Mouse (Mus musculus): Measurements from ENCODE around the gene Shc2. TPM values are rescaled to one million over a fixed set of nuclear protein-coding genes. Genes with fewer than 3 reads are reported as not detected.

The Shc2 gene
- polyA plus RNA-seq, 1 experiment, result 1.6 TPM

GRCm38 (mm10) chr10:79682916-79683582, 45.3 kb upstream of the Shc2 start:
- Histone ChIP-seq H3K4me1 (ENCODE audit: control insufficient read depth, insufficient read depth, insufficient read length, low read length) (peaks cover 21% of the 10 kb centered on the region), H3K27me3 (ENCODE audit: control insufficient read depth, insufficient read depth, low read length) (no peaks in the 10 kb centered on the region), H3K27ac (ENCODE audit: insufficient read depth, low read depth, low read length) (peak overlapping the region; percentile 28; the same call in 1 of the 2 replicates), H3K36me3 (ENCODE audit: control insufficient read depth, insufficient read depth, low read length) (peaks cover 29% of the 10 kb centered on the region), H3K4me3 (ENCODE audit: low read depth, low read length) (peak overlapping the region; percentile 99)
- peak; percentile 49; the same call in 1 of the 2 replicates for TF ChIP-seq CTCF (IDR thresholded peaks at IDR 0.05; ENCODE audit: extremely low read depth, insufficient read length, insufficient replicate concordance, low read depth, low read length)
- no peak for TF ChIP-seq POLR2A (IDR thresholded peaks at IDR 0.05; ENCODE audit: low read depth, low read length)
- under 1% methylated on average over 10 of the region's 10 CpGs for WGBS

GRCm38 (mm10) chr10:79682551-79682915, 44.8 kb upstream of the Shc2 start:
- TF ChIP-seq POLR2A (IDR thresholded peaks at IDR 0.05; ENCODE audit: low read depth, low read length), result no peak
- no peak for TF ChIP-seq CTCF (IDR thresholded peaks at IDR 0.05; ENCODE audit: extremely low read depth, insufficient read length, insufficient replicate concordance, low read depth, low read length)

GRCm38 (mm10) chr10:79681591-79682245, 44.0 kb upstream of the Shc2 start, which contains the start of gene Cdc34:
Gene Cdc34, plus strand, starts transcription at chr10:79682195.
- peak within 1 kb of the TSS; percentile 71 for H3K27ac ChIP-seq (ENCODE audit: insufficient read depth, low read depth, low read length)
- under 1% methylated on average over 82 of the region's 84 CpGs for WGBS
- H3K4me1 ChIP-seq (ENCODE audit: control insufficient read depth, insufficient read depth, insufficient read length, low read length), result peaks cover 21% of the 10 kb centered on the region
- TF ChIP-seq POLR2A (IDR thresholded peaks at IDR 0.05; ENCODE audit: low read depth, low read length) (peak; percentile 95), CTCF (IDR thresholded peaks at IDR 0.05; ENCODE audit: extremely low read depth, insufficient read length, insufficient replicate concordance, low read depth, low read length) (0 out of 2 replicates have a peak, but pooled peaks have one; percentile 8)
- H3K4me3 ChIP-seq (ENCODE audit: low read depth, low read length), result peak within 1 kb of the TSS; percentile 99
- H3K36me3 ChIP-seq (ENCODE audit: control insufficient read depth, insufficient read depth, low read length), result peaks cover 16% of the 10 kb centered on the region
- no peaks in the 10 kb centered on the region for H3K27me3 ChIP-seq (ENCODE audit: control insufficient read depth, insufficient read depth, low read length)

More at GRCm38 (mm10) chr10:79682551-79682915, 44.8 kb upstream of the Shc2 start:
- Histone ChIP-seq H3K27ac (ENCODE audit: insufficient read depth, low read depth, low read length) (peak overlapping the region; percentile 66), H3K4me1 (ENCODE audit: control insufficient read depth, insufficient read depth, insufficient read length, low read length) (peaks cover 21% of the 10 kb centered on the region), H3K27me3 (ENCODE audit: control insufficient read depth, insufficient read depth, low read length) (no peaks in the 10 kb centered on the region), H3K36me3 (ENCODE audit: control insufficient read depth, insufficient read depth, low read length) (peaks cover 24% of the 10 kb centered on the region), H3K4me3 (ENCODE audit: low read depth, low read length) (peak overlapping the region; percentile 99)
- WGBS, result under 1% methylated on average over 10 of the region's 10 CpGs

- Histone ChIP-seq H3K27ac (ENCODE audit: insufficient read depth, low read depth, low read length) (peak overlapping the region; percentile 71), H3K36me3 (ENCODE audit: control insufficient read depth, insufficient read depth, low read length) (peaks cover 12% of the 10 kb centered on the region), H3K4me3 (ENCODE audit: low read depth, low read length) (peak overlapping the region; percentile 62), H3K4me1 (ENCODE audit: control insufficient read depth, insufficient read depth, insufficient read length, low read length) (peaks cover 21% of the 10 kb centered on the region), H3K27me3 (ENCODE audit: control insufficient read depth, insufficient read depth, low read length) (no peaks in the 10 kb centered on the region)
- TF ChIP-seq POLR2A (IDR thresholded peaks at IDR 0.05; ENCODE audit: low read depth, low read length) (no peak), CTCF (IDR thresholded peaks at IDR 0.05; ENCODE audit: extremely low read depth, insufficient read length, insufficient replicate concordance, low read depth, low read length) (no peak)
- WGBS, result 10% methylated on average over 11 of the region's 11 CpGs
Observed at GRCm38 (mm10) chr10:79680606-79681495, 43.1 kb upstream of the Shc2 start.

DNA sequence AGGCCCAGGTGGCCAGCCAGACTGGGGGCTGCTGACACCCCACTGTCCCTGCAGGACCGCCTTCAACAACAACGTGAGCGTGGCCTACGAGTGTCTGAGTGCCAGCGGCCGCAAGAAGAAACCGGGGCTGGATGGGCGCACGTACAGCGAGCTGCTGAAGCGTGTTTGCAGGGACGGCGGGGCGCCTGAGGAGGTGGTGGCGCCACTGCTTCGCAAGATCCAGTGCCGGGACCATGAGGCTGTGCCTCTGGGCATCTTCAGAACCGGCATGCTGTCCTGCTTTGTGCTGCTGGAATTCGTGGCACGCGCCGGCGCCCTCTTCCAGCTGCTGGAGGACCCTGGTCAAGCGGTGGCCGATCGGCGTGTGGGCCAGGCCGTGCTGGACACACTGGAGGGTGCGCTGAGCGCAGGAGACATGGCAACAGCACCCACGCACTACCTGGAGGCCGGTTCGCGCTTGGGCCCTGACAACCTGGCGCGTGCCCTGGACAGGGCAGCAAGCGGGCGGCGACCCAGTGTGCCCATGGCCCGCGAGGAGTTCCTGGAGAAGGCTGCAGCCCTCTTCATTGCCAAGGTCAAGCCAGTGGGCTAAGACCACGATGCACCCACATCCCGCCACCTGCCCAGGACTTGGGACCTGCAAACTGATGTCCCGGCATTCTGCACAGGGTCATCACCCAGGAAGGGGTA, 37.8 kb upstream of the Shc2 start:
- no peaks in the 10 kb centered on the region for H3K27me3 ChIP-seq (ENCODE audit: control insufficient read depth, insufficient read depth, low read length)
- no peak overlapping the region for H3K27ac ChIP-seq (ENCODE audit: insufficient read depth, low read depth, low read length)
- H3K36me3 ChIP-seq (ENCODE audit: control insufficient read depth, insufficient read depth, low read length), result peaks cover 2% of the 10 kb centered on the region; the same call in 1 of the 2 replicates
- peaks cover 3% of the 10 kb centered on the region for H3K4me1 ChIP-seq (ENCODE audit: control insufficient read depth, insufficient read depth, insufficient read length, low read length)
- TF ChIP-seq CTCF (IDR thresholded peaks at IDR 0.05; ENCODE audit: extremely low read depth, insufficient read length, insufficient replicate concordance, low read depth, low read length), result no peak
- TF ChIP-seq POLR2A (IDR thresholded peaks at IDR 0.05; ENCODE audit: low read depth, low read length), result no peak
- no peak overlapping the region for H3K4me3 ChIP-seq (ENCODE audit: low read depth, low read length)
- WGBS, result 83% methylated on average over 44 of the region's 44 CpGs

GRCm38 (mm10) chr10:79673054-79673453, 35.3 kb upstream of the Shc2 start:
- H3K36me3 ChIP-seq (ENCODE audit: control insufficient read depth, insufficient read depth, low read length), result peaks cover 2% of the 10 kb centered on the region; the same call in 1 of the 2 replicates
- no peak overlapping the region for H3K4me3 ChIP-seq (ENCODE audit: low read depth, low read length)
- H3K27me3 ChIP-seq (ENCODE audit: control insufficient read depth, insufficient read depth, low read length), result no peaks in the 10 kb centered on the region
- peaks cover 8% of the 10 kb centered on the region for H3K4me1 ChIP-seq (ENCODE audit: control insufficient read depth, insufficient read depth, insufficient read length, low read length)
- 95% methylated on average over 3 of the region's 3 CpGs for WGBS
- H3K27ac ChIP-seq (ENCODE audit: insufficient read depth, low read depth, low read length), result no peak overlapping the region
- TF ChIP-seq POLR2A (IDR thresholded peaks at IDR 0.05; ENCODE audit: low read depth, low read length), result no peak
- no peak for TF ChIP-seq CTCF (IDR thresholded peaks at IDR 0.05; ENCODE audit: extremely low read depth, insufficient read length, insufficient replicate concordance, low read depth, low read length)
